Mouse (Mus musculus) G1E (cell line): ENCODE data around the gene Nme9.

Experiments used
- CTCF ChIP-seq: IDR thresholded peaks from 2 replicates; pipeline ENCODE4 v1.5.1; 2012; ENCODE audit warnings: low read depth, low read length, inconsistent platforms, mixed read lengths
- GATA1 ChIP-seq: IDR thresholded peaks from 2 replicates; pipeline ENCODE4 v1.6.1; 2012; ENCODE audit warnings: borderline replicate concordance, low read length, inconsistent platforms, mixed read lengths
- GATA2 ChIP-seq: IDR thresholded peaks from 2 replicates; pipeline ENCODE4 v1.6.1; 2012; ENCODE audit warnings: low read depth, low read length, inconsistent platforms, borderline replicate concordance
- TAL1 ChIP-seq: conservative IDR thresholded peaks from 2 replicates; pipeline ENCODE4 v1.6.1; 2012; ENCODE audit warnings: low read depth, low read length, inconsistent platforms, mixed read lengths

GRCm38 (mm10) chr9:99485144-99485543 is 33.9 kb downstream of the Nme9 start:
- TF ChIP-seq CTCF: no peak
- TF ChIP-seq TAL1: no peak
- no peak for TF ChIP-seq GATA1
- no peak for TF ChIP-seq GATA2
